Mouse (Mus musculus) layer of hippocampus, postnatal 10 days (tissue): ENCODE measurements at regions not wholly inside any gene's neighbourhood (a gene's known extent, or its start where the extent isn't known, plus 50 kb on each side); places are given as distances from the start of the nearest gene placed in this dataset.

Experiments used
- DNase-seq, 2 experiments: peaks; one replicate each; pipeline ENCODE4 v3.0.0; 2021; ENCODE audit warnings: low spot score in 2 of 2

DNA sequence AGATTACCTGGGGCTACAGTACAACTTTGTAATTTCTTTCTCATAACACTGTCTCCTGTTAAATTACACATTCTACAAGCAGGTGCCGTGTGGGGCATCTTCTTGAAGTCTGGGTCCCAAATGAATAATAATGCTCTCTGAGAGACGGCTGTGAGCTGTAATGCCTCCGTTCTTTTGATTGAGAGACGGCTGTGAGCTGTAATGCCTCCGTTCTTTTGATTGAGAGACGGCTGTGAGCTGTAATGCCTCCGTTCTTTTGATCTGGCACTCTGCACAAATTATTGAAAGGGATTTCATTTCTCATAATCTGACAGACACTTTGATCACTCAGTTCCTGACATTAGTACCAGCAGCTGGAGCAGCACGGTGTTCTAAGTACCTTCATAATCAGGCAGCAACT, 76.5 kb upstream of the Plcb4 start:
- DNase-seq = no peak

DNA sequence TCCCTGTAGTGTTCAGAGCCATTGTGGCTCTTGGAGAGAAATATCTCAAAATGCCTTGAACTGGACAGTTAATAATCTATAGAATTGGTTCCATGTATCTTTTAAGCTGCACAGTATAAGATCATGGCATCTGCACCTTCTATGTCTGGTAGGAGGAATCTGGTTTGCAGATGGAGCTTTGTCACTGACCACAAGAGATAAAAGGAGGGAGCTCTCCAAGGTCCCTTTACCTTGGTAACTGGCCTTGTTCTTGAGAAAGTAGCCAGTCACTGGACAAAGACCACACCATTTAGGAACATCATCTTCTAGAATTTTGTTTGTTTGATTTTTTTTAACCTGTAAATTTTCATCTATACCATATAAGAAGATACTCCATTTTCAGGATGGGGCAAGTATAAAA, 52.5 kb upstream of the Plcb4 start:
- DNase-seq = no peak
